Mouse (Mus musculus) adrenal gland (tissue): Measurements from ENCODE around the gene Clcnka.

ENCODE experiments used
- intact Hi-C: fragments of 180-260 bp; cut with DNase I; formaldehyde crosslinking; loops from one replicate; pipeline ENCODE4 v1.15.1; 2025

Gene Clcnka

DNA sequence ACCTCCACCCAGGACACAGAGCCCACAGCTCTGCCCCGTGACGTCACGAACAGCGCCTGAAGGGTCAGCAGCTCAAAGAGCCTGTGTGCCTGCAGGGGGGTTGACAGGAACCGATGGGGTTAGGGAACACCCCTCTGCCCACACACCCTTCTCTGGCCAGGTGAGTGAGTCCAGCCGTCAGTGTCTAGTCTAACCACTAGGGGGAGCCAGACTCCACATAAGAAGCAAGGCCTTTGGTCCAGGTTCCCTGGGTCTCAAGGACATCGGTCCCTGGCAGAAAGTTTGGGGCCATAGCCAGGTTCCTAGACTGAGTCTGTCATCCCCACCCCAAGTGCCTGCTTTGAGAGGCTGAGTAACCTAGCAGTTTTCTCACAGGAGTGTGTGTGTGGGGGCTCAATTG lies 13.2 kb downstream of the Clcnka start:
- intact Hi-C loops: loop anchor here (5.0 to 10.0 kb wide), 2 partner anchors 47 to 460 kb away; partner anchors contain the start of gene Ctrc

DNA sequence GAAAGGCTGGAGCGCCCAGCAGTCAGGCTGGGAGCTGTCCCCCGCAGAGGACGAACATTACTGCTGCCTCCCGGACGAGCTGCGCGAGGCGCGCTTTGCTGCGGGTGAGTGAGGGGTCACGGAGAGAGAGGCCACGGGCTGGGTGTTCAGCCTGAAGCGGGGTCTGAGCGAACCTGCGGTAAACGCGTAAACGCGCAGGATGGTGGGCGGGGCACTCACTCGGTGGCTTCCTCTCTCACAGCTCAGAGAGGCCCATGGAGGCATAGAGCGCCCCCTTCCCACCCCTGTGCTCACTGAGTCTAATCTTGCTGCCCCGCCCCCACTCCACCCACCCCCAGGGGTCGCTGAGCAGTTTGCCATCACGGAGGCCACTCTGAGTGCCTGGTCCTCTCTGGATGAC lies 16.1 kb downstream of the Clcnka start:
- intact Hi-C loops: loop anchor here (10.0 kb wide), 1 partner anchor 462 kb away; the partner anchor contains the start of gene Ctrc

DNA sequence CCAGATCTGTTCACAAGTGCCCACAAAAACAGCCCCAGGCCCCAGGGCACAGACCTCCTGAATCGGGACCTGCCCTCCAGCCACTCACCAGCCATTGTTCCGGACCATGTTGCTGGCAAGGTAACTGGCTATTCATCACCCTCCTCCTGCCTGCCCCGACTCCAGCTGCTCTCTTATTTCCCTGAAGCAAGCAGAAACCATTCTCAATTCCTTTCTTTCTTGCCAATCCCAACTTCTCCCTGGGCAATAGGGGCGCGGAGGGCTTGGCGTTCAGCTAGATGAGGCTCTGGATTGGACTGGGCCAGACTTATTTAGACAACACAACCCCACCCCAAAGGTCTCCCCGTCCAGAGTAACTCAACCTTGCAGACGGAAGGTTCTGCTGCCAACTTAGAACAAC lies 18.9 kb downstream of the Clcnka start:
- intact Hi-C loops: loop anchor here (10.0 kb wide), 1 partner anchor 465 kb away; the partner anchor contains the start of gene Ctrc

DNA sequence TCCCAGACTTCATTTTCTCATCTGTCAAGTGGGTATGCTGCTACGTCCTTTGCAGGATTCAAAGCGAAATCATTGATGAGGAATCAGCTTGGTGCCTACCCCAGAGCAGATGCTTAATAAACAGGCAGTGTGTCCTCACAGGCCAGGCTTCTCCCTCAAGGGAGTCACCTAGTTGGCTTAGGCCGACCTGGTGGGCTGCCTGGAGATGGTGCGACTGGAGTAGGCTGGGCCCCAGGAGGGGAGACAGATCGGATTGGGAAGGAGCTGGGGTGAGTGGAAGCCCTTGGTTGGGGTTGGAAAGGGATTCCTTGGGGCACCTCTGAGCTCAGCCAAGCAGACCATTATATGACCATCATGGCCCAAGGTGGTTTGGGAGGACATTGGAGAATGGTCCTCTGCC lies 26.1 kb downstream of the Clcnka start:
- intact Hi-C loops: no loop called here

DNA sequence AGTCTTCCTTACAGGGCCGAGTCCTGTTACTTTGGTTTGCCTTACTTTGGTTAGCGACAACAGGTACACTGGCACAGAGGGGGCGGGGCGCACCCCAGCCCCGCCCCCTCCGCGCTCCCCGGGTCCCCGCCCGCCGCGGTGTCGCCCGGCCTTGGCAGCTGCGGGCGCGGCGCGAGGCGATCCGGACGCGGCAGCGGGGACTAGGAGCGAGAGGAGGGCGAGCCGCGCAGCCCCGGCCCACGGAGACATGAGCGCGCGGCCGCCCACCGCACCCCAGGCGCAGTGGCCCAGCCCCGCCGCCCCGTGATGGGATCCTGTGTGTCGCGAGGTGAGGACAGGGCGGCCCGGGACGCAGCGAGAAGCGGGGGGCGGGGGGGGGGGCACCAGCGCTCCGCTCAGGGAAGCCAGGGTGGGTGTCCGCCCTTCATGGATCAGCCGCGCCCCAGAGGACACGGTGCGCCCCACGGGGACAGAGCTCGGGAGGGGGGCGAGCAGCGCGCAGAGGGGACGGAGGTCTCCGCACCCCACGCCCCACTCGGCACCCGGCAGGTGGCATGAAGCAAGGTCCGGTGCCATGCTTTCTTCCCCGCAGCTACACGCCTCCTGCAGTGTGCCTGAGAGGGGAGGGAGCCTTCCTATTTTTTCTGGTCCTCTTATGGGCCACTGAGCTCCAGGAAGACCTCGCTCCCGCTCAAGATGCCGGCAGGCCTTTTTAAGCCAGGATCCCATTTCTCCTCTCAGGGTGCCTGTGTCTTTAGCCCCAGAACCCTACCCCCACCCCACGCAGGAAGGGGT lies 30.3 kb downstream of the Clcnka start, which contains the start of gene Fam131c:
Gene Fam131c (plus strand): TSS at position 224 of the 795 bp plus-strand sequence.
- intact Hi-C loops: loop anchor here (10.0 kb wide), 1 partner anchor 163 kb away; no protein-coding TSS in a partner anchor

DNA sequence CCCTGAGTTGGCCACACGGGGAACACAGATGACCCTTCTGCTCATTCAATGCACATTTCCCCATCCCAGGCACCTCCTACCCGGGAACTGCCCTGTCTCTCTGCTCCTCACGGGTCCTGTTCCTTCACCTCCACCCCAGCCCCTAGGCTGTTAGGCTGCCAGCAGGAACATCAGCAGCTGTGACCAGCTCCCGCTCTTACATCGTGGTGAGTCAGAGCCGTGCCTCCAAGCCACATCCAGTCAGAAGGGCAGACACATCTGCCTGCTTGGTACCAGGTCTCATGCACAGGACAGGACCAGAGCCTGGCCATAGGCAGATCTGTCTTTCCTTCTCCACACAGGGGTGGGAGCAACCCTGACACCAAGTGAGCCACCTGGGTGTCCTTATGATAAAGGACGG lies 32.6 kb downstream of the Clcnka start:
- intact Hi-C loops: loop anchor here (10.0 kb wide), 1 partner anchor 161 kb away; no protein-coding TSS in a partner anchor

DNA sequence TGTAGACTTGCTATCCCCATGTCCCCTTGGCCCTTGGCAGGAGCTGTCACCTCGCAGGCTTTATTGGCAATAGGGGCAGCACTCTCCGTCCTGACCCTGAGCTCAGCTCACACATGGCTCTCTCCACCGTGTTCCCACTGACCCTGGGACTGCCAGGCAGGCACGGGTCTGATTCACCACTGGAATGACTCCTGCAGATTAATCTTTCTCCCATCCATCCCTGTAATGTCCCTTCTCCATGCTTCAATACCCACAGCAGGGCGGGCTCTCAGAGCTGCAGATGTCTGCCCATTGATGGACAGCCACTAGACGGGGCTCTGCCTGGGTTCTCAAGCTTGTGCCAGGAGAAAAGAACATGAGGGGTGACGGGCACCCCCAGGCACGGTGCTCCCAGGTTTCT lies 33.4 kb downstream of the Clcnka start:
- intact Hi-C loops: loop anchor here (10.0 kb wide), 1 partner anchor 160 kb away; no protein-coding TSS in a partner anchor

DNA sequence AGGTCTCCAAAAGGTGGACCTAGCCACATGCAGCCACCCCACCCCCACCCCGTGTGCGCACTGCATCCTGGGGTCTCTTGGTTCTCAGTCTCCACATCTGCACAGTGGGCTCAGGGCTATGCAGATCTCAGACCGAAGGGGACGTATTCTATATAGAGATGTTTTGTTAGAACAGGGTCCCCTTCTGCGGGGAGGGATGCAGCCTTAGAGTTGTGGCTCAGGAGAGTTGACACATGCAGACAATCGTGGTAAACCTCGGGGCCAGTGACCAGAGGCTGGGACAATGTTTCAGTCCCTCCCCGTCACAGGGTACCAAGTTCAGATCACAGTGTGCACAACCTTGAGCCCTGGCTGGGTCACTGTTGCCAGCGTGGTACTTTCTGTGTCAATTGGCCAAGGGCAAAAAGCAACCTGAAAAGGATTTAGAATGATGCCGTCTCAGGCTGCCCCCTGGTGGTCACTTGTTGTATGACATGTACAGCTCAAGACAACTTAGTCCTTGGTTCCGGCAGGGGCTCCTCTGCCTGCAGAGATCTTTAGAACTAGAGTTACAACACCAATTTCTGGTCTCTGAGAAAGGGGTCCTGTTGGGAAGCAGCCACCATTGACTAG lies 35.5 kb downstream of the Clcnka start:
- intact Hi-C loops: loop anchor here (1.0 to 10.0 kb wide), 3 partner anchors 90 to 221 kb away; no protein-coding TSS in a partner anchor

DNA sequence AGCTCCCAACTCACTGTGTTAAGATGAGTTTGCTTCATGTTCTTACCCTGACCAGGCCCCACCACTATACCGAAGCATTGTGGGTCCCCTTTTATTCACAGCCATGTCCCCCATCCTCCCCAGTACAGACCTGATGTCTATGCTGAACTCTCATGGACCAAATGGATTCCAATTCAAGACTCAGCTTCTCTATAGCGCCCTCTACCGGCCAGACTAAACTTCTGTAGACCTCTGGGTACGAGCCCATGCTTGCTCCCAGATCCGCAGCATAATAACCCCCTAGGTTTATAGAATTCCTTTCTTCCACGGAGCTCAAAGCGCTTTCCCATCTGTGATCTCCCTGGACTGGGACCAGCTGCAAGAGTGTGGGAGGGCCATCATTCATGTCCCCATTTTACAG lies 37.7 kb downstream of the Clcnka start:
- intact Hi-C loops: loop anchor here (5.0 to 10.0 kb wide), 2 partner anchors 156 to 219 kb away; no protein-coding TSS in a partner anchor

DNA sequence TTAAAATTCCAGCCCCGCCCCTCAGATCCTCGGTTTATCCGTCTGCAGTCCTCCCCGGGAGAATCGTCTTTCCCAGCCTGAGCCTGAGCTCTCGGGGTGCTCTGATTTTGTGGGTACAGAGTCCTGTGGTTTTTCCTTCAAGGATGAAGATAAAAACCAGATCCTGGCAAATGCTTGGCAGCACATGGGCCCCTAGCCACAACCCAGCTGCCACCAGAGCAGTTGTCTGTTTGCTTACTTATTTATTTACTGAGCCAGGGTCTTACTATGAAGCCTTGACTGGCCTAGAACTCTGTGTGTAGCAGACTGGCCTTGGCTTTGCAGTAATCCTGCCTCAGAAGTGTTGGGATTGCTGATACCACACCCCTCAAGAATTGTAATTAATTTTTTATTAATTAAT lies 39.3 kb downstream of the Clcnka start:
- intact Hi-C loops: no loop called here

DNA sequence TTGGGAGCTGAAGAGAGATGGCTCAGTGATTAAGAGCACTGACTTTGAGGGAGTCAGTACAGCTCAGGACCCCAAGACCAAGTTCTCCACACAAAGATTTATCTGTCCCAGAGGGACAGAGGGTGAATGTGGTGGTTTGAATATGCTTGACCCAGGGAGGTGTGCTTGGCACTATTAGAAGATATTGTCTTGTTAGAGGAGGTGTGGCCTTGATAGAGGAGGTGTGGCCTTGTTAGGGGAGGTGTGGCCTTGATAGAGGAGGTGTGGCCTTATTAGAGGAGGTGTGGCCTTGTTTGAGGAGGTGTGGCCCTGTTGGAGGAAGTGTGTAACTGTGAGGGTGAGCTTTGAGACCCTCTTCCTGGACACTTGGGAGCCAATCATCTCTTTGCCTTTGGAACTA lies 40.7 kb downstream of the Clcnka start:
- intact Hi-C loops: no loop called here

DNA sequence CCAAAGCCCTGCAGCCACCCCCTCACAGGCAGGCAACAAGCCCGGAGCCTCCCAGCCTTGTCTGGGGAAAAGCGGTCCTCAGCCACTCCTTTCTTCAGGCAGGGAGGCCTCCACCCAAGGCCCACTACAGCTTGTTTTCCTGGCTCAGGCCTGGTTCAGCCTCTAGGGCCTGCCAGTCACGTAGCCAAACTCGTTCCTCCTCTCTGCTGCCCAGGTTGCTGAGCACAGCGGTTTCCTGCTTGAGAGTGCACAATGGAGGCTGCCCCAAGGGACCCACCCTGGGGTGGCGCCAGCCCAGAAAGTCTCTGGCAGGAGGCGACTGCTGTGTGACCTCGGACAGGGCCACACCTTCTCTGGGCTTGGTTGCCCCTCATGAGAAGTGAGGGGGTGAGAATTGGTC lies 44.7 kb downstream of the Clcnka start:
- intact Hi-C loops: no loop called here

DNA sequence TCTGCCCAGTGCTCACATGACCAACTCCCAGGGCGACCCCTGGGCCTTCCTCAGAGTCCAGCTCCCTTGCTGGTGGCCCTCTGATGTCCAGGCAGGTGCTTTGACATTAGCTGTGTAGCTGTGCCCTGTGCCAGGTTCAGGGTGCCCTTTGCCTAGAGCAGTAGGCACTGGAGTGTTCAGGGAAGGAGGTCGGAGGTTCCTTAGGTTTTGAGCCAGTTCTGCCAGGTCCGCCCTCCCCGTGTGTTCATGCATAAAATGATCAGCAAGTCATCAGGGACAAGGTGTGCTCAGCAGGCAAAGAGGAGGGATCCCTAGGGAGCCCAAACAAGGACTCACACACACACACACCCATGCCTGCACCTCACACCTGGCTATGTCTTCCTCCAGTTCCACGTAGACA lies 45.5 kb downstream of the Clcnka start:
- intact Hi-C loops: no loop called here

DNA sequence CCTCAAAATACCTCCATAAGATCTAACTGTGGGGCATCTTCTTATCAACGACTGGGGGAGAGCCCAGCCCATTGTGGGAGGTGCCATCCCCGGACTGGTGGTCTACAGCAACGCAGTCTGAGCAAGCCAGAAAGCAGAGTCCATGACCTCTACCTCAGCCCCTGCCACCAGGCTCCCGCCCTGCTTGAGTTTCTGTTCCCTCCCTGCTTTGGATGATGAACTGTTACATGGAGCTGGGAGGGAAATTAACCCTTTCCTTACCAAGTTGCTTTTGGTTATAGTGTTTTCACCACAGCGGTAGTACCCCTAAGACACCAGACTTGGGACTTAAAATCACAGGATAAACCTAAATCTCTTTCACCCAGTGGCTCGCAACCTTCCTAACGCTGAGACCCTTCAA lies 46.6 kb downstream of the Clcnka start:
- intact Hi-C loops: no loop called here

DNA sequence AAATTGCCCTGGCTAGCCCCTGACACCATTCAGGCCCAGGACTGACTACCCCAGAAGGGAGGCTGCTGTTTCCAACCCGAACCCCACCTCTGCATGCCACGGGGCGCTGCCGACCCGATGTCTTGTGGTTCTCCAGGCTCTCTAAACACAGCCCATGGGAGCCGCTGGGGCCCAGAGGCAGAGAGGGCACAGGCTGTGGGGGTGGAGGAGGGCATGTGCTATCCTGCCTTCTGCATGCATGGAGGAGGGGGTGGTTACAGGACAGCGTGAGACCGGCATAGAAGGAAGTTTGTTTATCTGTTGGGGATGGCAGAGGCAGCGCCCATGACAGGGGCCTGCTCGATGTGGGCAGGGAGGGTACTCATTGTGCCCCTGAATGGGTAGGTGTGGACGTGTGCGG lies 48.5 kb downstream of the Clcnka start:
- intact Hi-C loops: no loop called here

DNA sequence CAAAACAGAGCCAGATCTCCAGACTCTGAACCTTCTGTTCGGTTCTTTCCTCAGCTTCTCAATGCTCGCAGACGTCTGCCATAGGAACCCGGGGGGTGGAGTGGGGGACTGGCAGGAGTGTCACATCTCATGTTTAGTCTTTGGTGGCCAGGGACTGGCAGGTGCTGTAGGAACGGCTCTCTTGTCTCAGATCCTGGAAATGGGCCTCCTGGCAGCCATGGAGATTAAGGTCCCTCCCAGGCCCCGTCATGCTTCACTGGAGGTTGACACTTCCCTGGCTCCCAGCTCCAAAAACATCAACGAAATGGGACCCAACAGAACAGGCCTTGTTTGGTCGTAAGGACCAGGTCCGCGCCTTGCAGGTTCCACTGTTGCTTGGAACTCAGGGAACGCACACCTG lies 49.9 kb downstream of the Clcnka start:
- intact Hi-C loops: no loop called here

DNA sequence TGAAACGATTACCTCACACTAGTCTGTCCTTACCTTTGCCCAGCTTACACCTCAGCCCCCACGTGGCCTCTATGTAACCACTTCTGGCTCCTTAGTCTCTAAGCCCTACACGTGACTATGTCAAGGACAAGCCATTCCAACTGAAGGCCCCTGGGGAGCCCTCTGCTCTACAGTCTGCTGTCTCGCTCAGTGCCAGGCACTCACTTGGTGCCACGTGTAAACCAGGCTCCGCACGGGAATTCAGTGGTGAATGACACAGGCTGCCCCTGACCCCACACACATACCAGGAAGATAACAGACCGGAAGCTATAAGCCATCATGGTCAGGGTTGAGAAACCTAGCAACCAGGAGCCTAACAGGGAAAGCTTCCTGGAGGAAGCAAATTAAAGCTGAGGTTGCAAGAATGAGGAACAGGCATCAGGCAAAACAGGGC lies 51.1 kb downstream of the Clcnka start:
- intact Hi-C loops: no loop called here

DNA sequence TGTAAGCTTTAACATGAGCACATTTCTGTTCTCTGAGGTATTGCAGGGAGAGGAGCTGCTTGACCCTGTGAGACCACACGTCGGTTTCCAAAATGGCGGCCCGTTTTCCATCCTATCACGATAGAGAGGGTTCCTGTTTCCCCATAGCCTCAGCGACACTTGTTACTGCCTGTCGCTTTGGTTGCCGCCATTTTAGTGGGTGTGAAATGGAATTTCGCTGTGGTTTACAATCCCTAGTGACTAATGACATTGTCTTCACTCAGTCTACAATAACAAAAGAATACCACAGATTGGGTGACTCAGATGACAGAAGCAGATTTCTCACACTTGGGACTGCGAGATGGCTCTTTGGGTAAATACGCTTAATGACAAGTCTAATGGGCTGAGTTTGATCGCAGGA lies 53.3 kb downstream of the Clcnka start:
- intact Hi-C loops: no loop called here

DNA sequence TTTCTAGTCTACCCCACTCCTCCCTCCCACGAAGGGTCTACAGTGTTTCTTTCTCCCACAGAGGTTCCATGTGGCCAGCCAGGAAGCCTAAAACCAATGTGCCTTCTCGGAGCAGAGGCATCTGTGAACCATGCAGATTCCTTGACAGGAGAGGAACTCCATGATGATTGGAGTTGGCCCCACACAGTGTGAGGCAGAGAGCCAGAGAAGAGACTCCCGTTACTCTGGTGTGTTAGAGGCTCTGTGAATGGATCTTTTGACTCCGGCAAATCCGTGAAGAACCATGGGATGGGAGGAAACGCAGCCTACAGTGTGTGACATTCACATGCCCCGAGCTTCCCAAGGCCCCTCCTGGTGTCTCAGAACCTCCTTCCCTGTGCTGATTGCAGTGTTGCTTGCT lies 55.0 kb downstream of the Clcnka start:
- intact Hi-C loops: no loop called here

DNA sequence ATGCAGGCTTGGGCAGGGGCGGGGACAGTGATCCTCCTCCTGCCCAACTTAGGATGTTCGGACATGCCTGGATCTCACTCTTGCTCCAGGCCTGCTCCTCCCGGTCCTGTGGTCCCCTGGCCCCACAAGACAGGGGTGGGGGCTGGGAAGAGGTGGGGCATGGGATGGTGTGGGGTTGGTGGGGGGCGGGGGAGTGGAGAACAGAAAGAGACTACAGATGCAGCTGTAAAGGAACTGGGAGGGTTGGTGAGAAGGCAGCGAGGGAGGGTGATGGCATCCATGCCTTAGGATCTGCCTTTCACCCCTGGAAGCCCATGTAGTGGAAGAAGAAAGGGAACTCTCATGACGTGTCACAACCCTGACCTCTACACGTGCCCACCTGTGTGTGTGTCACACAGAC lies 57.0 kb downstream of the Clcnka start:
- intact Hi-C loops: no loop called here

DNA sequence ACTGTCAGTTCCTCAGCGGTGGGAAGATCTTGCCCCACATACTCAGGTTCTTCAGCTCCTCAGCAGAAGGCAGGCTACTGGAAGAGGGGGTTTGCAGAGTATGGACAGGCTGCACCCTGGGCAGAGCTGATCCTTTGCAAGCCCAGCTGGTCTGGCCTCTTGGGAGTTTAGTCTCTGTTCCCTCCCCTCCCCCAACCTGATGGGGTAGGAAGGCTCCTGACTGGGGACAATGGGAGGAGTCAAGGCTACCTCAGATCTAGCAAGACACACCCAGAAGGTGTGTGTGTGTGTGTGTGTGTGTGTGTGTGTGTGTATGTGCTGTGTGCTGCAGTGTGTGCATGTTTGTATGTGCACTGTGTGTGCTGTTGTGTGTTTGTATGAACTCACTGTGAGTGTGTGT lies 59.7 kb downstream of the Clcnka start:
- intact Hi-C loops: no loop called here

DNA sequence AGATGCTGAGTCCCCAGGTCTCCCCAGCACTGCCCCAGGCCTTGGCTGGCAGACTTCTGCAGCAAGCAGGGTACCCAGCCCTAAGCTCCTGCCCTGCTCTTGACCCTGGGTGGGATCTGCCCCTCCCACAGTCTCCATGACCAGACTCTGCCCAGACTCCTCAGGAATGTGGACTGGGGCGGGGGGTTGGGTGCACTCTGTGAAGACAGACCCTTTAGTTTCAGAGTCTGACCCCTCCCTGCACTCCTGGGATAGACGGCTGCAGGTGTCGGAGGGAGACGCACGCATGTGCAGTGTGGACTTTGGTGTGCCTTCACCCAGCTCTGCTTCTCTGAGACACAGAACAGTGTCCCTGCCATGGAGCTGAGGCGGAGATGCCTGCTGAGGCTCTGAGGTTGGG lies 60.5 kb downstream of the Clcnka start:
- intact Hi-C loops: no loop called here
